ENCODE assay signal across 8 mouse cellular contexts in the genomic region with DNA sequence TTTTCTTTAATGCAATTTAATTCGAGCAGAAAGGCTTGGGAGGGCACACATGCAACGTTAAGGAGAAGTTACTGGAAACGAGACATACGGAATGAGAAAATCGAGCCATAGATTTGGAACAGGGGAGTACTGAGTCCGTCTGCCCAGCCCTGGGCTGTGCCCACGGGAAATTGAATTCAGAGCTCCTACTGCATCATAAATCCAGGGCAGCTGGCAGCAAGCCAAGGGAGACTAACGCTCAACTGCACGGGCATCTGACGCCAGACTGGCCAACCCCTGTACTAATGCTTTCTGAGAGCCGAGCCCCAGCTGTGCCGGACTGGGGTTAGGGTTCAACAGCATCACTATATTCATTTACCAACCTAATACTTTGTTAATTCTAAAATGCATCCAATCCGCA. TPM values are rescaled to one million over a fixed set of nuclear protein-coding genes. Genes with fewer than 3 reads are reported as not detected.
DNase-seq lines count a peak whose midpoint lies in the region; ATAC-seq and TF ChIP-seq lines count a peak whose summit lies in the region.

No protein-coding gene starts in this region.

- no peaks in the 10 kb centered on the region for H3K36me3 ChIP-seq in embryonic facial prominence, embryonic 14.5 days (ENCODE audit: control insufficient read depth, insufficient read depth, low read length)
- H3K36me3 ChIP-seq in limb, embryonic 10.5 days = no peaks in the 10 kb centered on the region

- H3K4me3 ChIP-seq in layer of hippocampus, adult 2 months = no peak overlapping the region
- H3K4me3 ChIP-seq in embryonic facial prominence, embryonic 14.5 days (ENCODE audit: low read depth, low read length) = no peak overlapping the region
- H3K4me3 ChIP-seq in limb, embryonic 10.5 days = no peak overlapping the region

- no peak for TF ChIP-seq CTCF in layer of hippocampus, adult 2 months (conservative IDR thresholded peaks at IDR 0.05)

- no peaks in the 10 kb centered on the region for H3K27me3 ChIP-seq in embryonic facial prominence, embryonic 14.5 days (replicated peaks; ENCODE audit: control insufficient read depth, insufficient read depth, low read length)
- H3K27me3 ChIP-seq in limb, embryonic 10.5 days (ENCODE audit: low read depth, poor library complexity, severe bottlenecking) = no peaks in the 10 kb centered on the region

- H3K4me2 ChIP-seq in embryonic facial prominence, embryonic 14.5 days (ENCODE audit: low read depth, low read length) = peak overlapping the region; percentile 21; the same call in 1 of the 2 replicates

- 20% methylated on average over 13 of the region's 13 CpGs for WGBS in embryonic facial prominence, embryonic 14.5 days
- 52% methylated on average over 13 of the region's 13 CpGs for WGBS in limb, embryonic 10.5 days

- H3K27ac ChIP-seq in layer of hippocampus, adult 2 months = no peak overlapping the region
- H3K27ac ChIP-seq in embryonic facial prominence, embryonic 14.5 days (replicated peaks; ENCODE audit: low read depth, low read length) = no peak overlapping the region
- 0 out of 2 replicates have a peak overlapping the region, but pooled peaks have one; percentile 34 for H3K27ac ChIP-seq in limb, embryonic 10.5 days

- DNase-seq in layer of hippocampus, adult 11-12 months (ENCODE audit: low spot score) = peak; percentile 57
- DNase-seq in layer of hippocampus, adult 2 months (ENCODE audit: low spot score in 2 of 2) = no peak
- DNase-seq in adrenal gland, adult 8-10 months = peak; percentile 89
- DNase-seq in embryonic facial prominence, embryonic 14.5 days (ENCODE audit: low spot score) = peak; percentile 82
- peak; percentile 68 for DNase-seq in limb, embryonic 10.5 days (ENCODE audit: low spot score)
- peak; percentile 94 for DNase-seq in retina, postnatal 1 day
- DNase-seq in T-cell, adult 2 months (ENCODE audit: low spot score) = no peak

- ATAC-seq in embryonic facial prominence, embryonic 14.5 days (ENCODE audit: low read depth) = no peak
- ATAC-seq in megakaryocyte, adult 5-6 weeks (ENCODE audit: poor library complexity, severe bottlenecking) = no peak

- H3K4me1 ChIP-seq in embryonic facial prominence, embryonic 14.5 days (ENCODE audit: control insufficient read depth, insufficient read depth, low read length) = peaks cover 39% of the 10 kb centered on the region
- H3K4me1 ChIP-seq in limb, embryonic 10.5 days = peaks cover 75% of the 10 kb centered on the region

- H3K9me3 ChIP-seq in embryonic facial prominence, embryonic 14.5 days (ENCODE audit: control insufficient read depth, low read length) = no peaks in the 10 kb centered on the region
- no peaks in the 10 kb centered on the region for H3K9me3 ChIP-seq in limb, embryonic 10.5 days (replicated peaks)

- H3K9ac ChIP-seq in embryonic facial prominence, embryonic 14.5 days (ENCODE audit: low read depth, low read length) = no peak overlapping the region

RNA-seq across cellular contexts. Expression of gene Cyth3, which starts 1.3 kb away (rescaled TPM):
- 10 to 100 TPM; 43.7 to 46.1 TPM for total RNA-seq in layer of hippocampus, adult 2 months (2021)
- total RNA-seq in adrenal gland, adult 8-10 months (2022) = 100 to 1,000 TPM; 134 to 193 (median 146) TPM
- 52.0 and 61.2 TPM in 2 replicates for polyA plus RNA-seq in embryonic facial prominence, embryonic 14.5 days (2014; fragmentation: Nextera tagmentation; extraction: Ambion mirVana)
- 47.5 and 59.2 TPM in 2 replicates for polyA plus RNA-seq in limb, embryonic 10.5 days (2016; fragmentation: Nextera tagmentation; extraction: Ambion mirVana)
- total RNA-seq in megakaryocyte, adult 5-6 weeks (2015) = 5.4 and 6.5 TPM in 2 replicates
- total RNA-seq in megakaryocyte, adult 5-6 weeks (2017) = 7.5 and 8.9 TPM in 2 replicates

Comparison
In these comparisons a context has a peak if more than half of its experiments do, and no peak if none do; other contexts are left out.
1. DNase-seq: peak in layer of hippocampus, adult 11-12 months (single experiment), adrenal gland, adult 8-10 months (single experiment), embryonic facial prominence, embryonic 14.5 days (single experiment), limb, embryonic 10.5 days (single experiment) and retina, postnatal 1 day (single experiment); none in layer of hippocampus, adult 2 months (0 of 2) and T-cell, adult 2 months (single experiment).
2. RNA of gene Cyth3, which starts 1.3 kb away (total RNA-seq): 134 to 193 TPM in adrenal gland, adult 8-10 months and 43.7 to 46.1 TPM in layer of hippocampus, adult 2 months; 5.4 to 8.9 TPM in megakaryocyte, adult 5-6 weeks; every median in the first group is over 4 times any median in the second.